Mouse (Mus musculus) ES-Bruce4 (cell line): ENCODE data around the gene Klhdc10.

Experiments used
- CTCF ChIP-seq: IDR thresholded peaks from one replicate; pipeline ENCODE4 v1.8.1; 2011; ENCODE audit warnings: low read depth, low read length
- EP300 ChIP-seq: IDR thresholded peaks from 2 replicates; pipeline ENCODE4 v1.6.1; 2011; ENCODE audit warnings: low read depth, low read length; ENCODE audit not compliant: insufficient read depth
- POLR2A ChIP-seq: IDR thresholded peaks from one replicate; pipeline ENCODE4 v1.8.1; 2011; ENCODE audit warnings: low read length; ENCODE audit not compliant: insufficient read depth

- TF ChIP-seq CTCF = no peak
- no peak for TF ChIP-seq POLR2A
- no peak for TF ChIP-seq EP300
Observed at GRCm38 (mm10) chr6:30369291-30369690, 32.4 kb upstream of the Klhdc10 start.
